Mouse (Mus musculus) embryonic fibroblast, embryonic 13.5 days (primary cell): ENCODE results near the gene Ifnar1. TPM values are rescaled to one million over a fixed set of nuclear protein-coding genes. Genes with fewer than 3 reads are reported as not detected.

Experiments
- H3K27ac ChIP-seq: 2 replicates; pipeline ENCODE4 v1.5.1; 2012; ENCODE audit warnings: low read length, control low read depth, inconsistent platforms; ENCODE audit not compliant: insufficient read depth
- H3K4me1 ChIP-seq: 2 replicates; pipeline ENCODE4 v1.6.1; 2011; ENCODE audit warnings: low read length; ENCODE audit not compliant: control insufficient read depth, insufficient read depth
- H3K4me3 ChIP-seq: 2 replicates; pipeline ENCODE4 v1.5.1; 2011; ENCODE audit warnings: mild to moderate bottlenecking, control low read depth, low read length; ENCODE audit not compliant: insufficient read depth
- CTCF ChIP-seq: IDR thresholded peaks from 2 replicates; pipeline ENCODE4 v1.5.1; 2011; ENCODE audit warnings: mild to moderate bottlenecking, control low read depth, low read length, moderate library complexity, borderline replicate concordance; ENCODE audit not compliant: insufficient read depth
- POLR2A ChIP-seq: IDR thresholded peaks from 2 replicates; pipeline ENCODE4 v1.6.1; 2011; ENCODE audit warnings: low read depth, mild to moderate bottlenecking, control low read depth, low read length, moderate library complexity
- polyA plus RNA-seq: library from polyadenylated mRNA; stranded (reverse); fragments of >200 nt; gene quantifications from 2 replicates; pipeline ENCODE4 v1.2.4, GENCODE M21; 2011; ENCODE audit warnings: low read depth; ENCODE audit not compliant: missing spikeins, insufficient read length

Ifnar1 gene
- polyA plus RNA-seq, 1 experiment, result 73.8 TPM

DNA sequence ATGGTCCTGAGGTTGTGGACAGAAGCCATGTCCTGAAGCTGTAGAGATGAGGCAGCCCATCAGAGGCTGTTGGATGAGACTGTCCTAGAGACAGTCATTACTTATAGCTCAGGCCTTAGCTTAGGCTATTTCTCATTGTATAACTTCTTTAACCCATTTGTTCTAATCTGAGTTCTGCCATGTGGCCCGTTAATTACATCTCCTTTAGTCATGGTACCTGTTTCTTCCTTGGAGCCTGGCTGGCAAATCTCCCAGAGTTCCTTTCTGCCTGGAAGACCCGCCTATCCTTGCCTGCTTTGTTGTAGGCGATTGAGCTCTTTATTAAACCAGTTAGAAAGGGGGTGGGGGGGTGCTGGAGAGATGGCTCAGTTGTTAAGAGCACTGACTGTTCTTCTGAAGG is 11.7 kb downstream of the Ifnar1 start:
- Histone ChIP-seq H3K27ac (no peak overlapping the region), H3K4me3 (no peak overlapping the region), H3K4me1 (no peaks in the 10 kb centered on the region)
- no peak for TF ChIP-seq POLR2A
- TF ChIP-seq CTCF, result no peak

DNA sequence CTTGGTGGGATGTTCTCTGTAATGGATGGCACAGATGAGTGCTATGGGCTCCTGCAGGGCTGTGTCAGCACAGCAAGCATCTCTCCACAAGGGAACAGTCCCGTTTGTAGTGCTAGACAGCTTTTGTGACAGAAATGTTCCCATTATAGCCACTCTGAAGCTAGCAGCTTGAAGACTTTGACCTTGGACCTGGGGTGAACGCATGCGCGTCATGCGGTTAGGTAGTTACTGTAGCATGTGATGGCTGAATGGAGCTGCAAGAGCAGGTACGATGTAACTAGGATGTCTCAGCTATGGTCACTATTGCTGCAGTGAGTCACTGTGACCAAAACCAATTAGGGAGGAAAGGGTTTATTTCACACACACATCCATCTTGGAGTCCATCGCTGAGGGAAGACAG is 13.0 kb downstream of the Ifnar1 start:
- H3K4me3 ChIP-seq, result no peak overlapping the region
- TF ChIP-seq CTCF (no peak), POLR2A (no peak)
- H3K27ac ChIP-seq, result no peak overlapping the region
- no peaks in the 10 kb centered on the region for H3K4me1 ChIP-seq

DNA sequence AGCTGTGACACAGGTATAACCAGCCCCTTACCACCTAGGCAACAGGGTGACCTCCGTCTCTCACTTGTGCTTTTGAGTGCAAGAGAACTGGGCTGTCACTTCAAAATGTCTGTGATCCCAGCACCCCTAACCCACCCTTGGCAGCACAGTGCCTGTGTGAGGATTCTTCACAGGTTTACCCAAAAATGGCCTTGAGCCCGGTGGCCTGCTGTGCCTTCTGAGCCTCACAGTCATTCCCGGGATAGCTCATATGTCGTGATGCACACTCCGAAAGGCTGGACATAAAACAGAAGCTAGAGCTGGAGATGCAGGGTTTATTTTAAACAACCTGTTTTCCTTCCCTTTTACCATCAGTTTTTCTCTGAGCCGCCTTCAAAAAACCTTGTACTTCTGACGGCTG is 19.7 kb downstream of the Ifnar1 start:
- TF ChIP-seq POLR2A (no peak), CTCF (no peak)
- Histone ChIP-seq H3K27ac (no peak overlapping the region), H3K4me3 (no peak overlapping the region), H3K4me1 (no peaks in the 10 kb centered on the region)

DNA sequence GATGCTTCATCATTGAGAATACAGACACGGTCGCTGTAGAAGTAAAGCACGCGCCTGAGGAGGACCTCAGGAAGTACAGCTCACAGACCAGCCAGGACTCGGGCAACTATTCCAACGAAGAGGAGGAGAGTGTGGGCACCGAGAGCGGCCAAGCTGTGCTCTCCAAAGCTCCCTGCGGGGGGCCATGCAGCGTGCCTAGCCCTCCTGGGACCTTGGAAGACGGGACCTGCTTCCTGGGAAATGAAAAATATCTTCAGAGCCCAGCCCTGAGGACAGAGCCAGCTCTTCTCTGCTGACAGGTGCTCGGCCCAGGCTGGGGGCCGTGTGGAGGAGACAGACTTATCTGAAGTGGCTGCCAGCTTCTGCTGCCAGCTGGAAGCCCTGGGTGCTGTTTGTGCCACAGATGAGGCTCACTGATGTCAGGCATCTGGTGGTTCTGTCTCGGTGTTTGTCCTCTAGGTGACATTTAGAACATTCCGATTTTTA is 20.1 kb downstream of the Ifnar1 start:
- TF ChIP-seq CTCF (no peak), POLR2A (no peak)
- H3K4me3 ChIP-seq, result no peak overlapping the region
- no peaks in the 10 kb centered on the region for H3K4me1 ChIP-seq
- H3K27ac ChIP-seq, result no peak overlapping the region

DNA sequence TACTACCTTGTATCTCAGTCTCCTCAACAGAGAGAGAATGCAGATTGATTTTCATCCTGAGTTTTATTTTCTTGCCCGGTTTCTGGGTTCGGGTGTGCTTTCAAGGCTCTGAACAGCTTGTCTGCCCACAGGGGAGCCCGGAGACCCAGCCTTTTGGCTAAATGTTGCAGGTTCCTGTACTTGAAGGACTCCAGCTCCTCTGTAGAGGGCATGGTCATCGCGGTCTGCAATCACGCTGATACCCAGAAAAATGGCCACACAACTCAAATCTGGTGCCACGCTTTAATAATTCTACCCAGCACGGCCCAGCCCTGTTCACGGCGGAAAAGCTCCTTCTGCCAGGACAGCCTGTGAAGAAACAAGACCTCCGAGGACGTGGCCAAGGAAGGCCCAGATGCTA is 21.4 kb downstream of the Ifnar1 start:
- H3K4me3 ChIP-seq, result no peak overlapping the region
- H3K27ac ChIP-seq, result no peak overlapping the region
- no peaks in the 10 kb centered on the region for H3K4me1 ChIP-seq
- no peak for TF ChIP-seq CTCF
- TF ChIP-seq POLR2A, result no peak

DNA sequence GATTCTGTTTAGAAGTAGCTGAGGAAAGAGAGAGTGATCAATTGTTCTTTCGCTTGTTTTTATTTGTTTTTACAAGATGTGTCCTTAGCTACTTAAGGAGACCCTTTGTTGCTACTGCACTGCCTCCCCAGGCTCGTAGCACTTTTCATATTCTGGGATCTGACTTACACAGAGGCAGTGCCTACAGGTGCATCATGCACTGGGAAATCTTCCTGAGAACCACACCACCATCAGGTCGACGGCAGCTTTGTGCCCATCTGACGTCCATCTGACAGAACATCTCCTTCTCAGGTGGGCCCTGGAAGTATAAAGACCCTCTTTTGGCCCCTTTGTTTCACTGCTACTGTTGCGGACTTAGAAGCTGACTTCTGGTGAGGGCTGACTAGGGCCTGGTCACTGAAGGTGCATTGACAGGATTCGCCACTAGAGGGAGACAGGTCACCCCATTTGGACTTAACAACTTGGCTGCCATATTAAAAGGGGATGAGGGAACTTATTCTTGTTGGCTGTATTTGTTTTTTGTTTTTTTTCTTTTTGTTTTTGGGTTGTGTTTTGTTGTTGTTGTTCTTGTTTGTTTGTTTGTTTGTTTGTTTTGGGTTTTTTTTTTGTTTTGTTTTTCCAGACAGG is 27.2 kb downstream of the Ifnar1 start:
- TF ChIP-seq CTCF (peak; percentile 86; the same call in 1 of the 2 replicates), POLR2A (no peak)
- H3K4me1 ChIP-seq, result no peaks in the 10 kb centered on the region
- H3K4me3 ChIP-seq, result no peak overlapping the region
- no peak overlapping the region for H3K27ac ChIP-seq

DNA sequence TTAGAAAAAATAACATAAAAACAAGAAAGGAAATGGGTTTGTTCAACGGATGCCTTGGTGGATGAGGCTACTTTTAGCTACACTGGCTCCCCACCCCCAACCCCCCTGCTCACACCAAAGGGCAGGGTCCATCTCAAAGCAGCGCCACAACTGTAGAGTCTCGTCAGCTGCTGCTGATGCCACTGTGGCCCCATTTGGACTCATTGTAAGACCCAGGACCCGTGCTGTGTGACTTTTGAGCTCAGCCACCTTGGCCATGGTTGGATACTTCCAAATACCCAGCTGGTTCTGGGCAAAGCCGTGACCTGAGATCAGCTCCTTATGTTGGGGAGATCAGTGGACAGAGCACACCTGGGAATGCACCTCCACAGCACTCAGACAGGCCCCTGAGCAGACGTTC is 28.1 kb downstream of the Ifnar1 start:
- Histone ChIP-seq H3K4me3 (no peak overlapping the region), H3K4me1 (no peaks in the 10 kb centered on the region), H3K27ac (no peak overlapping the region)
- no peak for TF ChIP-seq POLR2A
- no peak for TF ChIP-seq CTCF

DNA sequence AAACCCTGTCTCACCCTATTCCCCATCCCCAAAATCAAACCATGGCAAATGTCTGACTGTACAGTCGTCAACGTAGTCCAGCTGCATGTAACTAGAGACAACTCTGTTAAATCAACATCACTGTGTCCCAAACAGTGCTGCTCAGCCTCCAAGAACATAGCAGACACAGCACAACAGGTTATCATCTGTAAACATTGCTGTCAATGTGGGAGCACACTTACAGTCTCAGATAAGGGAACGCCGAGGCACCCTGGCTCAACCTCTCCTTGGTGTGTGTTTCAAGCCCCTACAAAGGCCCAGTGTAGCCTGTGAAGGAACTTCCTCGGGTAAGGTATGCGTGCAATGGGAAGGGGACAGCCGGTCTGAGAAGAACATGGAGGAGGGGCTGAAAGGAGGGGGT is 32.0 kb downstream of the Ifnar1 start:
- Histone ChIP-seq H3K4me3 (no peak overlapping the region), H3K4me1 (peaks cover 3% of the 10 kb centered on the region; the same call in 1 of the 2 replicates)
- no peak for TF ChIP-seq CTCF
- no peak for TF ChIP-seq POLR2A

DNA sequence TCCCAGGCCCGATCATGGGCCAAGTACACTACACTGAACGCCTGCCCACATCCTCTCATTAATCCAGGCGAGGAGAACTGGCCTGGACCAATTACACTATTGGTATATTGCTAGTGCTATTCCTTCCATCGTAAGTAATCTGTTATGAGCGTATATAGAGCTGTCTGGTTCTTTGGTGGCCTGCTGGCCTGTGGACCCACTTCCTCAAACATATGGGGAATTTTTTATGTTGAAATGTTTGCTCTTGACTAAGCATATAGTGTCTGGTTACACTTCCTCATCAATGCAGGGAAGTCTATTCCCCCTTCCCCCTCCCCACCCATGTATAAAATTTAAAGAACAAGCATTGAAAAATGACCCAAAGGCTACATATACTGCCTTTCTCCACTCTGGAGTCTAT is 37.0 kb downstream of the Ifnar1 start:
- no peak overlapping the region for H3K4me3 ChIP-seq
- no peak for TF ChIP-seq POLR2A
- TF ChIP-seq CTCF, result no peak
- peaks cover 7% of the 10 kb centered on the region for H3K4me1 ChIP-seq
- no peak overlapping the region for H3K27ac ChIP-seq

More for the DNA sequence above, 32.0 kb downstream of the Ifnar1 start:
- H3K27ac ChIP-seq, result no peak overlapping the region

DNA sequence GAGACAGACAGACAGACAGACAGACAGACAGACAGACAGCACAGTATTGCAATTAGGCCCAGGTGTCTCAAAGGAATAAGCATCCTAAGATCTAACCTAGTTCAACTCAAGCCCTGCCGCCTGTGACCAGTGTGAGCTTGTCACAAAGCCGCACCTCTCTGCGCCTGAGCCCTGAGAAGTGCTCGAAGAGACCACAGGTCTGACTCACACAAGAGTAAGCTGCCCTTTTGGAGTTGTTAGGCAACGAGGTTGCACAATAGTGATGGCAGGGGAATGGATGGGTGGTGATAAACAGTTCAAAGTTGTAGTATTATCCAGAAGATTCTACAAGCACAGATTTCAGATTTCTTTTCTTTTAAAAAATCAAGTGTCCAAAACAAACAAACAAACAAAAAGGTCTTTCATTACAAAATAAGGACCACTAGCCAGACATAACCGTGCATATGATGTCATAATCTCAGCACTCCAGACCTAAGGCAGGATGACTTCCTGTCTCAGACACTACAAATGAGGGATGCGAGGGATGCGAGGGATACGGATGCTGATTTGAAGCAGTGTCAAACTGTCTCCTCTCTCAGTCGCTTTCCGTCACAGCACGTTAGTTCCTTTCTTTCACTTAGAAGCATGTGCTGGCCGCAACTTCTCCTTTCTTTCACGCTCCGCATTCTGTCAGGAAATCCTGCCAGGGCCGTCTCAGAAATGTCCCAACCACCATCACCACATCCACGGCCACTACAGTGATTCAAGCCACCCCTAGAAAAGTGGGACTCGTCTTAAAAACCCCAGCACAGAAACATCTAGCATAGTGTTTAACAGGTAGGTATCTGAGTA is 37.7 kb downstream of the Ifnar1 start:
- Histone ChIP-seq H3K4me3 (no peak overlapping the region), H3K4me1 (peaks cover 7% of the 10 kb centered on the region), H3K27ac (no peak overlapping the region)
- TF ChIP-seq POLR2A (no peak), CTCF (no peak)
